Comparison of ENCODE assay signal across 10 mouse cellular contexts in the genomic region with DNA sequence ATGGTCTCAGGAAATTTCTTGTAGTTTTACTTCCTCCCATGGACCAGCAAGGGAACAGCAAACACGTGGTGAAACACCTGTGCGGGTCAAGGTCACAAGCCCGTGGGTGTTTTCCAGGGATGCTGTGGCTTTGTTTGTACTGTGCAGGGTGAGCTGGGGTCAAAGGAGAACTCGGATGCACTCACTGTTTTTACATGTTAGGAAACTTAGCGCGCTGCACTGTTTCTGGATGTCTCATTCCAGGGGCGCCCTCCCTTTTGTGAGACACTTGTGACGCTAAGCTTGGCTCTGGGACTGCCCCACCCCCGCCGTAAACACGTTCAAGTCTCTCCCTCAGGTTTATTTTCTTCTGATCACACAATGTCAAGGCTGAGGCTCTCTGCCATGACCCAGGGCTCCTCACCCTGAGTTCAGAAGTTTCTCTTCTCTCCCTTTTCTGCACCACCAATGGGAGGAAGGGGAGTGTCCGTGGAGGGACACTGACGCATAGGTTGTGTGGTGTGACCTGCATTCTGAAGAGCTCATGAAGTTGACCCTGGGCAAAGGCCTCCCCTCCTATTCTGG. TPM values are rescaled to one million over a fixed set of nuclear protein-coding genes. Genes with fewer than 3 reads are reported as not detected.
DNase-seq lines count a peak whose midpoint lies in the region; ATAC-seq and TF ChIP-seq lines count a peak whose summit lies in the region.
"Had no signal": no experiment of that assay in that cellular context is flagged by ENCODE, and none has a peak within 500 bp of the region (broad histone marks: within the 10 kb centered on the region; RNA-seq: fewer than 3 reads in every experiment).

No protein-coding gene starts in this region.

- no peaks in the 10 kb centered on the region for H3K27me3 ChIP-seq in limb, embryonic 11.5 days (ENCODE audit: control insufficient read depth, insufficient read depth, low read length)
- H3K27me3 ChIP-seq in limb, embryonic 10.5 days (ENCODE audit: low read depth, poor library complexity, severe bottlenecking) = no peaks in the 10 kb centered on the region
- no peaks in the 10 kb centered on the region for H3K27me3 ChIP-seq in kidney, embryonic 15.5 days
- H3K27me3 ChIP-seq in liver, embryonic 16.5 days (ENCODE audit: control insufficient read depth, insufficient read depth, low read depth, low read length) = no peaks in the 10 kb centered on the region
- no peaks in the 10 kb centered on the region for H3K27me3 ChIP-seq in hindbrain, postnatal 0 days (ENCODE audit: insufficient read depth, low read length)
- H3K27me3 ChIP-seq in embryonic facial prominence, embryonic 10.5 days (replicated peaks; ENCODE audit: low read depth, poor library complexity, severe bottlenecking) = no peaks in the 10 kb centered on the region
- H3K27me3 ChIP-seq: neural tube, embryonic 12.5 days had no signal

- DNase-seq in limb, embryonic 11.5 days (ENCODE audit: low spot score) = peak; percentile 33
- no peak for DNase-seq in limb, embryonic 10.5 days (ENCODE audit: low spot score)
- DNase-seq in thymus, postnatal 36 days = peak; percentile 32 to 45
- DNase-seq in heart, postnatal 14 days = no peak
- no peak for DNase-seq in hindbrain, postnatal 0 days (ENCODE audit: low spot score)
- no peak for DNase-seq in embryonic facial prominence, embryonic 10.5 days (ENCODE audit: low spot score)
- DNase-seq: heart, postnatal 4 days had no signal

- TF ChIP-seq CTCF in hindbrain, postnatal 0 days (IDR thresholded peaks at IDR 0.05; ENCODE audit: low read depth) = no peak

- no peak overlapping the region for H3K4me3 ChIP-seq in limb, embryonic 11.5 days (ENCODE audit: low read depth, low read length)
- H3K4me3 ChIP-seq in limb, embryonic 10.5 days = no peak overlapping the region
- H3K4me3 ChIP-seq in kidney, embryonic 15.5 days (replicated peaks) = no peak overlapping the region
- no peak overlapping the region for H3K4me3 ChIP-seq in liver, embryonic 16.5 days (ENCODE audit: low read depth, low read length)
- no peak overlapping the region for H3K4me3 ChIP-seq in hindbrain, postnatal 0 days (ENCODE audit: low read length)
- no peak overlapping the region for H3K4me3 ChIP-seq in embryonic facial prominence, embryonic 10.5 days
- H3K4me3 ChIP-seq: neural tube, embryonic 12.5 days had no signal

- WGBS in limb, embryonic 11.5 days = 69% methylated on average over 12 of the region's 13 CpGs
- 72% methylated on average over 13 of the region's 13 CpGs for WGBS in limb, embryonic 10.5 days
- WGBS in kidney, embryonic 15.5 days = 54% methylated on average over 13 of the region's 13 CpGs
- 53% methylated on average over 13 of the region's 13 CpGs for WGBS in liver, embryonic 16.5 days (ENCODE audit: insufficient replicate concordance)
- 73% methylated on average over 13 of the region's 13 CpGs for WGBS in hindbrain, postnatal 0 days
- WGBS in embryonic facial prominence, embryonic 10.5 days = 66% methylated on average over 13 of the region's 13 CpGs

- no peaks in the 10 kb centered on the region for H3K36me3 ChIP-seq in limb, embryonic 11.5 days (ENCODE audit: control insufficient read depth, insufficient read depth, low read length)
- no peaks in the 10 kb centered on the region for H3K36me3 ChIP-seq in limb, embryonic 10.5 days
- no peaks in the 10 kb centered on the region for H3K36me3 ChIP-seq in kidney, embryonic 15.5 days
- H3K36me3 ChIP-seq in liver, embryonic 16.5 days (ENCODE audit: control insufficient read depth, insufficient read depth) = no peaks in the 10 kb centered on the region
- H3K36me3 ChIP-seq in hindbrain, postnatal 0 days (ENCODE audit: insufficient read depth, low read length) = no peaks in the 10 kb centered on the region
- H3K36me3 ChIP-seq in embryonic facial prominence, embryonic 10.5 days (replicated peaks) = no peaks in the 10 kb centered on the region
- H3K36me3 ChIP-seq: neural tube, embryonic 12.5 days had no signal

- ATAC-seq in limb, embryonic 11.5 days (ENCODE audit: insufficient number of reproducible peaks, low FRiP score, low TSS enrichment, low read depth) = no peak
- 0 out of 2 replicates have a peak, but pooled peaks have one; percentile 46 for ATAC-seq in kidney, embryonic 15.5 days (replicated peaks; ENCODE audit: low FRiP score)
- ATAC-seq in liver, embryonic 16.5 days (ENCODE audit: low read depth) = peak; percentile 88
- no peak for ATAC-seq in hindbrain, postnatal 0 days

- no peaks in the 10 kb centered on the region for H3K4me1 ChIP-seq in limb, embryonic 11.5 days (ENCODE audit: control insufficient read depth, insufficient read depth, low read length)
- H3K4me1 ChIP-seq in limb, embryonic 10.5 days = peaks cover 6% of the 10 kb centered on the region; the same call in 1 of the 2 replicates
- peaks cover 6% of the 10 kb centered on the region for H3K4me1 ChIP-seq in kidney, embryonic 15.5 days
- H3K4me1 ChIP-seq in liver, embryonic 16.5 days (ENCODE audit: control insufficient read depth, low read depth, low read length) = no peaks in the 10 kb centered on the region
- H3K4me1 ChIP-seq in hindbrain, postnatal 0 days (ENCODE audit: insufficient read depth, low read length) = no peaks in the 10 kb centered on the region
- peaks cover 6% of the 10 kb centered on the region for H3K4me1 ChIP-seq in embryonic facial prominence, embryonic 10.5 days
- H3K4me1 ChIP-seq: neural tube, embryonic 12.5 days had no signal

- no peaks in the 10 kb centered on the region for H3K9me3 ChIP-seq in limb, embryonic 11.5 days (ENCODE audit: control insufficient read depth, low read length)
- H3K9me3 ChIP-seq in limb, embryonic 10.5 days (replicated peaks) = no peaks in the 10 kb centered on the region
- no peaks in the 10 kb centered on the region for H3K9me3 ChIP-seq in kidney, embryonic 15.5 days (replicated peaks)
- no peaks in the 10 kb centered on the region for H3K9me3 ChIP-seq in liver, embryonic 16.5 days (replicated peaks; ENCODE audit: control insufficient read depth, low read length)
- no peaks in the 10 kb centered on the region for H3K9me3 ChIP-seq in hindbrain, postnatal 0 days (ENCODE audit: low read length)
- H3K9me3 ChIP-seq in embryonic facial prominence, embryonic 10.5 days = no peaks in the 10 kb centered on the region
- H3K9me3 ChIP-seq: neural tube, embryonic 12.5 days had no signal

- no peak overlapping the region for H3K9ac ChIP-seq in limb, embryonic 11.5 days (ENCODE audit: low read length)
- H3K9ac ChIP-seq in kidney, embryonic 15.5 days = no peak overlapping the region
- H3K9ac ChIP-seq in liver, embryonic 16.5 days (ENCODE audit: low read depth, low read length) = no peak overlapping the region
- no peak overlapping the region for H3K9ac ChIP-seq in hindbrain, postnatal 0 days (replicated peaks; ENCODE audit: low read length)
- H3K9ac ChIP-seq: neural tube, embryonic 12.5 days had no signal

- no peak overlapping the region for H3K4me2 ChIP-seq in limb, embryonic 11.5 days (ENCODE audit: low read depth, severe bottlenecking)
- H3K4me2 ChIP-seq in kidney, embryonic 15.5 days = no peak overlapping the region
- H3K4me2 ChIP-seq in liver, embryonic 16.5 days (ENCODE audit: low read depth, low read length) = 0 out of 2 replicates have a peak overlapping the region, but pooled peaks have one; percentile 18
- H3K4me2 ChIP-seq in hindbrain, postnatal 0 days (ENCODE audit: low read depth, low read length) = no peak overlapping the region
- H3K4me2 ChIP-seq: neural tube, embryonic 12.5 days had no signal

- intact Hi-C loops in heart, postnatal 14 days (cut with DNase I) = no loop called here

- no peak overlapping the region for H3K27ac ChIP-seq in limb, embryonic 11.5 days (replicated peaks; ENCODE audit: low read depth, low read length)
- no peak overlapping the region for H3K27ac ChIP-seq in limb, embryonic 10.5 days
- peak overlapping the region; percentile 24; the same call in 1 of the 2 replicates for H3K27ac ChIP-seq in kidney, embryonic 15.5 days
- peak overlapping the region; percentile 52 for H3K27ac ChIP-seq in liver, embryonic 16.5 days (ENCODE audit: low read length)
- no peak overlapping the region for H3K27ac ChIP-seq in hindbrain, postnatal 0 days
- H3K27ac ChIP-seq in embryonic facial prominence, embryonic 10.5 days (replicated peaks) = no peak overlapping the region
- H3K27ac ChIP-seq: neural tube, embryonic 12.5 days had no signal

RNA-seq across cellular contexts. Expression of a gene that starts 31.3 kb away (rescaled TPM):
- polyA plus RNA-seq in limb, embryonic 11.5 days (2014; fragmentation: Nextera tagmentation; extraction: Ambion mirVana) = 10.0 and 12.2 TPM in 2 replicates
- 0.56 and 2.3 TPM in 2 replicates for polyA plus RNA-seq in limb, embryonic 10.5 days (2016; fragmentation: Nextera tagmentation; extraction: Ambion mirVana)
- polyA plus RNA-seq in kidney, embryonic 15.5 days (2015; fragmentation: Nextera tagmentation; extraction: Ambion mirVana) = 17.2 and 17.6 TPM in 2 replicates
- 6.7 and 9.3 TPM in 2 replicates for polyA plus RNA-seq in liver, embryonic 16.5 days (2015; fragmentation: Nextera tagmentation; extraction: Ambion mirVana)
- total RNA-seq in heart, postnatal 14 days (2021) = 10 to 100 TPM; 15.6 to 18.7 TPM
- total RNA-seq in hindbrain, postnatal 0 days (2014; rRNA removed) = 6.5 and 7.1 TPM in 2 replicates
- polyA plus RNA-seq in hindbrain, postnatal 0 days (2015; fragmentation: Nextera tagmentation; extraction: Ambion mirVana) = 2.0 and 2.7 TPM in 2 replicates
- 1.6 and 3.1 TPM in 2 replicates for polyA plus RNA-seq in embryonic facial prominence, embryonic 10.5 days (2016; fragmentation: Nextera tagmentation; extraction: Ambion mirVana)

Comparison
In these comparisons a context has a peak if more than half of its experiments do, and no peak if none do; other contexts are left out.
1. DNase-seq: peak in limb, embryonic 11.5 days (single experiment) and thymus, postnatal 36 days (2 of 2); none in limb, embryonic 10.5 days (single experiment), heart, postnatal 14 days (0 of 2), hindbrain, postnatal 0 days (single experiment) and embryonic facial prominence, embryonic 10.5 days (single experiment).
2. ATAC-seq: peak in kidney, embryonic 15.5 days (single experiment) and liver, embryonic 16.5 days (single experiment); none in limb, embryonic 11.5 days (single experiment) and hindbrain, postnatal 0 days (single experiment).
3. H3K27ac ChIP-seq: peak in kidney, embryonic 15.5 days (single experiment) and liver, embryonic 16.5 days (single experiment); none in limb, embryonic 11.5 days (single experiment), limb, embryonic 10.5 days (single experiment), hindbrain, postnatal 0 days (single experiment) and embryonic facial prominence, embryonic 10.5 days (single experiment).